Mouse (Mus musculus): ENCODE data around the gene Insig2. TPM values are rescaled to one million over a fixed set of nuclear protein-coding genes. Genes with fewer than 3 reads are reported as not detected.

Gene Insig2
- total and polyA plus RNA-seq, 3 experiments = 16.1 to 16.9 TPM; not detected in 1

DNA sequence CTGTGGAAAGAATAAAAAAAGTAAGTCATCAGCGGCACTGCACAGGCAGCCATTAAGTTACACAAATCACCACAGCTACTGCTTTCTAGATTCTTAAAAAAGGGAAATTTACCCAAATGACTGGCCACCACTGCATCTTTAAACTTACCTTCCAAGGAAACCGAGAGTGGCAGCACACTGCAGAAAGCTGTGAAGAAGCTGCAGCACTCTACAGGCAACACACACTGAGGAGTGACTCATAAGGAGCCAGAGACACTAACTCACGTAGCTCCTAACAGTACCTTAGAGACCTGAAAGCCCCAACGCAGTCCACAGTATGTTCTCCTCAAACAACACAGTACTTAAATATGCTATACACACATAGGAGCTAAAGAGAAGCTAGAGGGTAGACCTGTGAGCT, 20.1 kb downstream of the Insig2 start:
- Histone ChIP-seq H3K9me3 (replicated peaks; ENCODE audit: insufficient read depth, low read length) (no peaks in the 10 kb centered on the region), H3K79me2 (ENCODE audit: control insufficient read depth, insufficient read depth, low read length, poor library complexity) (no peaks in the 10 kb centered on the region), H3K27ac (ENCODE audit: control insufficient read depth, low read depth, low read length) (no peak overlapping the region), H3K9ac (ENCODE audit: control insufficient read depth, low read depth, low read length, poor library complexity, severe bottlenecking) (no peak overlapping the region), H3K36me3 (ENCODE audit: control insufficient read depth in 1 of 2, insufficient read depth in 2 of 2, low read length in 2 of 2) (peaks cover 0 to 3% of the 10 kb centered on the region in 2 experiments; a peak in 3 of 4 replicates), H3K27me3 (ENCODE audit: control insufficient read depth in 1 of 2, insufficient read depth in 2 of 2, low read length in 2 of 2) (no peaks in the 10 kb centered on the region), H3K4me1 (ENCODE audit: control insufficient read depth in 1 of 2, insufficient read depth in 2 of 2, low read length in 2 of 2) (no peaks in the 10 kb centered on the region), H3K4me3 (ENCODE audit: control insufficient read depth in 1 of 2, insufficient read depth in 1 of 2, low read depth in 2 of 2, low read length in 2 of 2) (no peak overlapping the region)
- DNase-seq (ENCODE audit: low read depth, low spot score) = no peak
- TF ChIP-seq CHD1 (IDR thresholded peaks at IDR 0.05; ENCODE audit: low read depth, low read length) (no peak), POLR2AphosphoS5 (IDR thresholded peaks at IDR 0.05; ENCODE audit: borderline replicate concordance, low read depth, low read length) (no peak), SMC3 (IDR thresholded peaks at IDR 0.05; ENCODE audit: low read depth, low read length) (no peak), TAL1 (IDR thresholded peaks at IDR 0.05; ENCODE audit: low read length) (no peak)

DNA sequence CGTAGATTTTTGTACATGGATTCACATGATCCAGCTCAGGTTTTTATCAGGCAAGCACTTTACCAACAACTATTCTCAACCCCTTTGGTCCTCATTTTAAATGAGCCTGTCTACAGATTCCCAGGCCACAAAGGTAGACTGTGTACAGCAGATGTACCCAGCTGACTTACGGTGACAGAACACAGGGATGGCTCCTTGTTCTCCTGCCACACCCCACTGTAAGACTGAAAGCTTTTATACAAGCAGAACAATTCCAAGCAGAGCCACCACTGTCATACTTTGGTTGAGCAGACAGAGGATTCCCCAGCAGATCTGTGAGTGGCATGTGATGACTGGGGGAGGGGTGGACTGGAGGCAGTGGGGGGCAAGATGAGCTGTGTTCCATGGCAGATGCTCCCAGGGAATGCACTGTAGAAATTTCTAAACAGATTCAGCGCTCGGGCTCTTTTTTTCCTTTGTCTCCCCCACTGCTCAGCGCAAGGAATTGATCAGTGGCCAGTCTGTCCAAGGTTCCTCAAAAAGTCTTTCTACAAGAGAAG, 35.6 kb downstream of the Insig2 start:
- TF ChIP-seq CHD1 (IDR thresholded peaks at IDR 0.05; ENCODE audit: low read depth, low read length) = no peak
- no peak for TF ChIP-seq E2F4 (IDR thresholded peaks at IDR 0.05; ENCODE audit: borderline replicate concordance, low read depth, low read length)
- no peak for TF ChIP-seq MEF2A (IDR thresholded peaks at IDR 0.05; ENCODE audit: extremely low read depth, insufficient replicate concordance, low read depth, low read length, poor library complexity, severe bottlenecking)
- TF ChIP-seq MAX (IDR thresholded peaks at IDR 0.05; ENCODE audit: low read length) = no peak
- TF ChIP-seq GATA1 (IDR thresholded peaks at IDR 0.05; ENCODE audit: low read depth, low read length) = no peak
- TF ChIP-seq ZC3H11A (IDR thresholded peaks at IDR 0.05; ENCODE audit: low read depth, low read length) = no peak
- TF ChIP-seq JUND (IDR thresholded peaks at IDR 0.05; ENCODE audit: low read depth, low read length) = no peak
- TF ChIP-seq SIN3A (IDR thresholded peaks at IDR 0.05; ENCODE audit: low read length) = no peak
- TF ChIP-seq TCF12 (IDR thresholded peaks at IDR 0.05; ENCODE audit: low read depth, low read length) = no peak
- no peak for TF ChIP-seq MXI1 (IDR thresholded peaks at IDR 0.05; ENCODE audit: low read depth, low read length)
- no peak for TF ChIP-seq POLR2AphosphoS2 (IDR thresholded peaks at IDR 0.05; ENCODE audit: low read length)
- no peak for TF ChIP-seq EP300 (IDR thresholded peaks at IDR 0.05; ENCODE audit: low read depth in 1 of 2, low read length in 2 of 2)
- no peak for TF ChIP-seq ELF1 (IDR thresholded peaks at IDR 0.05; ENCODE audit: low read depth, low read length)
- no peak for TF ChIP-seq ZMIZ1 (IDR thresholded peaks at IDR 0.05; ENCODE audit: low read depth, low read length)
- no peak for TF ChIP-seq GABPA (IDR thresholded peaks at IDR 0.05; ENCODE audit: low read depth, low read length)
- no peak for TF ChIP-seq MAFK (IDR thresholded peaks at IDR 0.05; ENCODE audit: borderline replicate concordance, low read depth, low read length)
- no peak for TF ChIP-seq NELFE (IDR thresholded peaks at IDR 0.05; ENCODE audit: low read depth, low read length)
- TF ChIP-seq USF2 (IDR thresholded peaks at IDR 0.05; ENCODE audit: borderline replicate concordance in 1 of 2, insufficient read depth in 1 of 2, low read depth in 1 of 2, low read length in 2 of 2) = no peak
- TF ChIP-seq UBTF (IDR thresholded peaks at IDR 0.05; ENCODE audit: borderline replicate concordance, insufficient read depth, low read depth, low read length) = no peak
- DNase-seq (ENCODE audit: low read depth, low spot score) = no peak
- Histone ChIP-seq H3K9ac (ENCODE audit: control insufficient read depth, low read depth, low read length, poor library complexity, severe bottlenecking) (no peak overlapping the region), H3K9me3 (replicated peaks; ENCODE audit: insufficient read depth, low read length) (no peaks in the 10 kb centered on the region), H3K27ac (ENCODE audit: control insufficient read depth, low read depth, low read length) (no peak overlapping the region), H3K4me3 (ENCODE audit: control insufficient read depth in 1 of 2, insufficient read depth in 1 of 2, low read depth in 2 of 2, low read length in 2 of 2) (no peak overlapping the region), H3K4me1 (ENCODE audit: control insufficient read depth in 1 of 2, insufficient read depth in 2 of 2, low read length in 2 of 2) (no peaks in the 10 kb centered on the region), H3K27me3 (ENCODE audit: control insufficient read depth in 1 of 2, insufficient read depth in 2 of 2, low read length in 2 of 2) (no peaks in the 10 kb centered on the region), H3K36me3 (ENCODE audit: control insufficient read depth in 1 of 2, insufficient read depth in 2 of 2, low read length in 2 of 2) (no peaks in the 10 kb centered on the region), H3K79me2 (ENCODE audit: control insufficient read depth, insufficient read depth, low read length, poor library complexity) (no peaks in the 10 kb centered on the region)

Data from MEL (cell line).